Mouse (Mus musculus) layer of hippocampus, postnatal 25 days (tissue): ENCODE measurements around the gene Ubl3. TPM values are rescaled to one million over a fixed set of nuclear protein-coding genes. Genes with fewer than 3 reads are reported as not detected.

ENCODE experiments used
- DNase-seq, 2 experiments: peaks; one replicate each; pipeline ENCODE4 v3.0.0; 2022; ENCODE audit warnings: mixed read lengths in 2 of 2, low spot score in 1 of 2; ENCODE audit errors: extremely low spot score in 1 of 2
- total RNA-seq, 2 experiments: library from RNA; stranded (reverse); gene quantifications; 2 replicates each; pipeline ENCODE4 v1.2.3; 2021

Gene Ubl3
- total RNA-seq, 2 experiments from 2014 or later = 232 to 264 TPM

DNA sequence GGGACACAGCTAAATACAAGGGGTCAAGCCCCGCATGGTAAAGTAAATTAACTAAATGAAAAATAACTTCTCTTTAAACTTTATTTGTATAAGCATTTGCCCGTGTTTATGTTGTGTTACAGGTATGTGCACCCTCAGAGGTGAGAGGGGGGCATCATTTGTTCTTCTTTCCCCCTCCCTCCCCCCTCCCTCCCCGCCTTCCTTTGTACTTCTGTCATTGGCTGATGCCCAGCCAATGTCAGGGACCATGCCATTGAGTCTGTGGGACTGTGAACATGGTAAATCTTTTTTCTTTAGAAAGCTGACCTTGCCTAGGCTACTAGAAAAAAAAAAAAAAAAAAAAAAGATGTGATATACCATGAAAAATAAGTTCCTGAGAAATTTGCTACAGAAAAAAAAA, 62.2 kb downstream of the Ubl3 start:
- no peak for DNase-seq

DNA sequence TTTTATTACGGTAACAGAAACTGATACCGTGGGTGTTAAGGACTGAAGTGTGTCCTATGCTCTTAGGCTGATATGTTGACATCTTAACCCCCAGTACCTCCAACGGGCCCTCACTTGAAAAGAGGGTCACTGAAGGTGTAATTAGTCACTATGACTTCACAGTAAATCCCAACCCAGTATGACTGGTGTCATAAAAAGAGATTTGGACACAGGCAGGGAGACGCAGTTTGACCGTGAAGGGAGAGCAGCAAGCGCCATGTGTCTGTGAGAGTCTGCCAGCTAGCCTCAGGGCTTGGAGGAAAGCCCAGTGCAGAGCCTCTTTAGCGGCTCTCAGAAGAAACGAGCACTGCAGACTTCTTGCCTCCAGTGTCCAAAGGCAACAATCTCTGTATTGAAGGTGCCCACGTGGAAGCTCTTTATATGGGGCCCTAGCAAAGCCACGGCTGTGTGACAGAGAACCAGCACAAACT, 62.8 kb downstream of the Ubl3 start:
- peak in 1 of 2 experiments; percentile 25 for DNase-seq

DNA sequence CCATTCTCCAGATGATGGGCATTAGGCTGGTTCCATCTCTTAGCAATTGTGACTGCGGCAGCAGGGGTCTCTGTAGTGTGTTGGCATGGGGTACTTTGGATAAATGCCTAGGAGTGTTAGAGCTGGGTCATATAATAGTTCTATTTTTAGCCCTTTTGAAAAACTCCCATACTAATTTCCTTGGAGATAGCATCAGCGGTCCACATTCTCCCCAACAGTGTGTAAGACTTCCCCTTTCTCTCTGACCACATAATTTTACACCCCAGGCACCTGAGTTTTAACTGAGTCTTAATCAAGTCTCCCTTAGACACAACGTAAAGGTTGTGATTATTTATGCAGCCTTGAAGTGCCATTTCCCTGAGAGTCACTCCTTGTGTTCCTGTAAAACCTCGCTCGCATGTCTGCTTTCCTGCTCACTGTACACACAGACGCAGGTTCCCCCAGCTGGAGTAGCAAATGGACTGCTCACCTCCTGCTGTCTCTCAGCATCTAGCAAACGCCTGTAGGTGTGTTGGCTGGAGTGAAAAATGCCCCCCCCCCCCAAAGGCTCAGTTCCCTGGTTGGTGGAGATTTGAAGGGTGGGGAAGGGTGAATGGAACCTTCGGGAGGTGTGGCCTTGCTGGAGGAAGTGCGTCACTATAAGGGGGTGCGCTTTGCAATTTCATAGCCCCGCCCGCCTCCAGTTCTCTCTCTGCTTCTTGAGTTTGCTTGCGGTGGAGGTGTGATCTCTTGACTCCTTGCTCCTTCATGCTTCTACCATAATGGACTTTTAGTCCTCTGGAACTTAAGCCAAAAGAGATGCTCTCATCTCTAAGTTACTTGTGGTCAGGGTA, 63.5 kb downstream of the Ubl3 start:
- no peak for DNase-seq

GRCm38 (mm10) chr5:148486202-148486601, 66.4 kb downstream of the Ubl3 start:
- no peak for DNase-seq

GRCm38 (mm10) chr5:148481745-148482144, 70.8 kb downstream of the Ubl3 start:
- no peak for DNase-seq

DNA sequence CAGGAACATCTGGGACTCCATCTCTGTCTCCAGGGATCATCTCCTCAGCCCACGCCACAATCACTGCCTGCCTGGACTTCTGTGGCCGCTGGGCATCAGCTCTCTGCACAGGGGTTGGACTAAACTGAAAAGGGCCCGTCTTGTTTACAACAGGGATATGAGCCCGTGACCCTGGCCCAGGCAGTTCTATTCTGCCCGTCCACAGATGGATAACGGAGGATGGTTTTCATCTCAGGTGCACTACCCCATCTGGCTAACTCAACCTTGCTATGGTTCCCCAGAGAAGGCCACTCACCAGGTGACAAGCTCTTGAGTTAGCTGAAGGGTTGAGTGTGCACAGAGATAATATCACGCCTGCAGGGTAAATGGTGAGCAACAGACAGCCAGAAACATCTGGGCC, 78.2 kb downstream of the Ubl3 start:
- no peak for DNase-seq

DNA sequence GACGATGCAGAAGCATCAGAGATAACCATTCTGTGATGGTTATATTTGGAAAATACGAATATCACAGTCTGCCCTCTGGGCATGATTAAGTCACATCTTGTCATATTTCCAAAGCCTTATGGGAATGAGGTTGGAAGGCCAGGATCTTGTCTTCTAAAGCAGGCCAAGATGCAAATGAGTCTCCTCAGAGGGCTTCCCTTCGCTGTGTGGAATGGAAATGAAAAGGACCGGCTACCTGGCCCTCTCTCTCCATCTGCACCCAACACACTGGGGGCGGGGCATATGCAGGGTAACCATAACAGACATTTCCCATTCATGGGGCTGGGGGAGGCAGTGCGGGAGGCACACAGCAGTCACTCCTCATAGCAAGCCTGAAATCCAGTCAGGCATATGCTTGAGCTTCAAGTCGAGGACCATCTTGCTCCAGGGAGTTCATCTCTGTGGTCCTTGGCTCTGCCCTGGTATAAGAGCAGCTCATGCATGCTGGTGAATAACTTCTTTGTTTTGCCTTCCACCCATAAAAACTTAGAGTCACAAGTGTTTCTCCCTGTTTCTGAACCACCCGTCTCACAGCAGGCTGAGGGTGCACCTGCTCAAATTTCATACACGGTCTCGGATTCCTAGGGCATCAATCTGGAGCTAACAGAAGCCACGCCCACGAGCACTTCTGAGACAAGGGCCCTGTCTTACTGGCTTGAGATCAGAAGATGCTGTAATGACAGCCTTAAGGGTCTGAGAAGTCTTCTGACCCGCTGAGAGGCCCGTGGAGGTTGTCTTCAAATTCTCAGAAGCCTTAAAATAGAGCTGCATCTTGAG, 83.8 kb downstream of the Ubl3 start:
- no peak for DNase-seq

DNA sequence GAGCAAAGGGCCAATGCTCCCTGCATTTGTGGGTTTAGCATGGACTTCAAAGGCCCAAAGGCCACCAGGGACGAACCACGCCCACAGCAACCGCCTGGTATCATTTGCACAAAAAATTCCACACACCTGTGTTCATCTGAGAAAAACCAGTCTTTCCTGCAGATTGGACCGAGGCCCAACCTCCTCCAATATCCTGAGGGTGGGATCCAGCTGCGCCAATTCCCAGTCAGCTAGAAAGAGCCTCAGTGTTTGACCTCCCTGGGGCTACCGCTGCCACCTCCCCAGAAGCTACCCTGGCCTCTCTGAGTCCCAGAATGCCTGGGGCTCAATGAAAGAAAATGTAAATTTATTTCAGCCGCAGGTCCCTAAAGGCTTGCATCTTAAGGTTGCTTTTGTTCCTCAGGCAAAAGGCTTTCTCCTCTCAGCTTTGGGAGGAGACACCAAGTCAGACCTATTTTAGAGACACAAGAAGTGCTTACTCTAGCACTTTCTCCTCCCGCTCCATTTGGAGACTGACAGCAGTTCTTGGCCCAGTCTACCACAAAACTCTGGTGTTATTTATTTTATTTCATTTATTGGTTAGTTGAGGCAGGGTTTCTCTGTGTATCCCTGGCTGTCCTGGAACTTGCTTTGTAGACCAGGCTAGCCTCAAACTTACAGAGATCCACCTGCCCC, 85.5 kb downstream of the Ubl3 start:
- DNase-seq = no peak

DNA sequence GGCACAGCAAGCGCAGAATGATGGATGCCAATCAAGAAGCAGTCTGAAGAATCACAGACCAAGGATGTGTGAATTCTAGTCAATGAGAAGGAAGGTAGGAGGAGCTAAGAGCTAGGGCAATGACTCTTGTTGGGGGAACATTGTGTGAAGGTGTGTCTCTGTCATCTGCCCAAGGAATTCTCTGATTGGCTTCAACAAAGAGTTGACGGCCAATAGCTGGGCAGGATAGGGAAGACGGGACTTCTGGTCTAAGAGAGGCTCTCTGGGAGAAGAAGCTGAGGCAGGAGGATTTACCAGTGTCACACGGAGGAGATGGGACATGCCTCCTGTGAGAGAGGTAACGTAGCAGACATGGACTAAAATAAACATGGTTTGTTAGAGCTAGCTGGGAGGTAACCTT, 86.5 kb downstream of the Ubl3 start:
- no peak for DNase-seq

DNA sequence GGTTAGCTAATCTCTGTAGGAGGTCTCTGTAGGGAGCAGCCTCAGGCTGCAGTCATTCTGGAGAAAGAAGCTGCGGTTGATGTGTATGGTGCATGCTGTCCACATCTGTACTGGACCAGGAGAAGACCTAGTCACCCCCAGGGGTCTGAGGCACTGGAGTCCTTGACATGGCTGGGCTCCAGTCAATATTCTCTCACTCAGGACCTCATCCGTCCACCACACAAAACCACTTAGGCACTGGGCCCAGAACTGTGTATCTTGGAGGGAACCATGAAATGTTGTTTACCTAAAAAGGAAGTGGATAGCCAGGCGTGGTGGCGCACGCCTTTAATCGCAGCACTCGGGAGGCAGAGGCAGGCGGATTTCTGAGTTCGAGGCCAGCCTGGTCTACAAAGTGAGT, 87.5 kb downstream of the Ubl3 start:
- no peak for DNase-seq

- no peak for DNase-seq
Measured at GRCm38 (mm10) chr5:148464489-148464888, 88.1 kb downstream of the Ubl3 start.

GRCm38 (mm10) chr5:148463783-148464294, 88.8 kb downstream of the Ubl3 start:
- no peak for DNase-seq

Other genes starting within 250 kb of the Ubl3 start
- gene Slc7a1, start 152.9 kb downstream of the Ubl3 start, total RNA-seq = 10 to 100 TPM; 27.8 to 30.6 TPM